Mouse (Mus musculus): ENCODE results near the gene Prss32. TPM values are rescaled to one million over a fixed set of nuclear protein-coding genes. Genes with fewer than 3 reads are reported as not detected.

The Prss32 gene
- polyA plus RNA-seq, 1 experiment: 0.14 TPM

DNA sequence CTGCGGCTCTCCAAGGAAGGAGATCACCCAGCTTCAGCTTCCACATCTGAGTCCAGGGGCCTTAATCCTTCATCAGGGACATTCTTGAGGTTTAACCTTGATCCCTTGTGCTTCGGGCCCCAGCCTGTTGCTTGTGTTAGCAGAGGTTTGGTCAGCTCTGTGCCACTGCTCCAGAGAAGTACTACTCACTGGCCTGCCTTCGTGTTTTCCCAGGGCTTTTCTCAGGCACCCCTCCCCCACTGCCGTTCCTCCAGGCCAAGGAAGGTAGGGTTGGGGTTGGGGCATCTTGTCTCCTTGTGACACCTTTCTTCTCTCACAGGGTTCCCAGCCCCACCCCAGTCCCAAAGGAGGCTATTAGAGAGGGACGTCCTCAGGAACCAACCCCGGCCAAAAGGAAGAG is 21.6 kb upstream of the Prss32 start:
- TF ChIP-seq CTCF (IDR thresholded peaks at IDR 0.05; ENCODE audit: extremely low read depth, insufficient read depth, insufficient read length, insufficient replicate concordance): no peak
- TF ChIP-seq POLR2A (IDR thresholded peaks at IDR 0.05; ENCODE audit: low read depth, low read length): no peak
- WGBS: 91% methylated on average over 6 of the region's 6 CpGs
- Histone ChIP-seq H3K4me3 (ENCODE audit: extremely low read depth, insufficient read depth, insufficient read length) (no peak overlapping the region), H3K27ac (ENCODE audit: insufficient read depth, low read length) (no peak overlapping the region), H3K27me3 (ENCODE audit: control insufficient read depth, insufficient read depth, low read length) (no peaks in the 10 kb centered on the region), H3K4me1 (ENCODE audit: control insufficient read depth, insufficient read depth, insufficient read length) (no peaks in the 10 kb centered on the region), H3K36me3 (ENCODE audit: control insufficient read depth, insufficient read depth, low read length) (peaks cover 73% of the 10 kb centered on the region)
- no peak for DNase-seq (ENCODE audit: low read depth in 1 of 2, low spot score in 2 of 2)

DNA sequence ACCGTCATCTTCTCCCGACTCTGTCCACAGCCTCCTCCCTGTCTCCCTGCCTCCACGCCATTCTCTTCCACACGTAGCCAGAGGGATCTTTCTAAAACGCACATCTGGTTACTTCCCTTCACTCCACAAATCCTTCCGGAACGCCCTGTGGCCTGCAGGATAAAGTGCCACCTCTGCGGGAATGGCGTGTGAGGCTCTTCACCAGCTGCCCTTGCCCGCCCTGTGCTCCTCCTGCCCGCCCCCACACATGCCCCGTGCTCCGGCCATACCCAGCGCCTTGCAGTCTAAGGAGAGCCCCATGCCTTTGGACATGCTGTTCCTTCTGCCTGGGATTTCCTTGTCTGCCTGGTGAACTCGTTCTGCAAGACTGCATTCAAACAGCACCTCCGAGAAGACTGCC is 20.6 kb upstream of the Prss32 start:
- no peaks in the 10 kb centered on the region; the same call in 1 of the 2 replicates for H3K4me1 ChIP-seq (ENCODE audit: control insufficient read depth, insufficient read depth, insufficient read length)
- no peak overlapping the region for H3K4me3 ChIP-seq (ENCODE audit: extremely low read depth, insufficient read depth, insufficient read length)
- no peak for TF ChIP-seq CTCF (IDR thresholded peaks at IDR 0.05; ENCODE audit: extremely low read depth, insufficient read depth, insufficient read length, insufficient replicate concordance)
- TF ChIP-seq POLR2A (IDR thresholded peaks at IDR 0.05; ENCODE audit: low read depth, low read length): no peak

DNA sequence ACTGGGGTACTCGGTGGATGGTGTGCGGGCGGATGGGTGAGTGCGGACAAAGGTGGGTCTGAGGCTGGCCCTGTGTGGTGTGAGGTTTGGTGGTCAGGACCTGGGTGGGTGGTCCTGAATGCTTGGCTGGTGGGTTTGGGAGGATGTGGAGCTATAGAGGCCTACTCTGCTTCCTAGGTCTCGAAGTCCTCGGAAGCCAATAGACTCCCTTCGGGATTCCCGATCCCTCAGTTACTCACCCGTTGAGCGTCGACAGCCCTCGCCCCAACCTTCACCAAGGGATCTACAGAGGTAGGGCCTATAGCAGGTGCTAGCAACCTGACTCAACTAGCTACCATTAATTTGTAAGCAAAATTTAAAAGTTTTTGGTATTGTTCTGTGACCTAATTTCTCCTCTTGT is 20.0 kb upstream of the Prss32 start:
- H3K4me1 ChIP-seq (ENCODE audit: control insufficient read depth, insufficient read depth, insufficient read length): no peaks in the 10 kb centered on the region; the same call in 1 of the 2 replicates
- H3K27me3 ChIP-seq (ENCODE audit: control insufficient read depth, insufficient read depth, low read length): no peaks in the 10 kb centered on the region
- peaks cover 59% of the 10 kb centered on the region for H3K36me3 ChIP-seq (ENCODE audit: control insufficient read depth, insufficient read depth, low read length)
- WGBS: 97% methylated on average over 12 of the region's 12 CpGs
- no peak overlapping the region for H3K4me3 ChIP-seq (ENCODE audit: extremely low read depth, insufficient read depth, insufficient read length)
- H3K27ac ChIP-seq (ENCODE audit: insufficient read depth, low read length): no peak overlapping the region
- TF ChIP-seq CTCF (IDR thresholded peaks at IDR 0.05; ENCODE audit: extremely low read depth, insufficient read depth, insufficient read length, insufficient replicate concordance) (no peak), POLR2A (IDR thresholded peaks at IDR 0.05; ENCODE audit: low read depth, low read length) (no peak)
- DNase-seq (ENCODE audit: low read depth in 1 of 2, low spot score in 2 of 2): no peak

More for the DNA sequence above, 20.6 kb upstream of the Prss32 start:
- no peak for DNase-seq (ENCODE audit: low read depth in 1 of 2, low spot score in 2 of 2)
- 90% methylated on average over 16 of the region's 16 CpGs for WGBS
- Histone ChIP-seq H3K36me3 (ENCODE audit: control insufficient read depth, insufficient read depth, low read length) (peaks cover 65% of the 10 kb centered on the region), H3K27me3 (ENCODE audit: control insufficient read depth, insufficient read depth, low read length) (no peaks in the 10 kb centered on the region), H3K27ac (ENCODE audit: insufficient read depth, low read length) (no peak overlapping the region)

DNA sequence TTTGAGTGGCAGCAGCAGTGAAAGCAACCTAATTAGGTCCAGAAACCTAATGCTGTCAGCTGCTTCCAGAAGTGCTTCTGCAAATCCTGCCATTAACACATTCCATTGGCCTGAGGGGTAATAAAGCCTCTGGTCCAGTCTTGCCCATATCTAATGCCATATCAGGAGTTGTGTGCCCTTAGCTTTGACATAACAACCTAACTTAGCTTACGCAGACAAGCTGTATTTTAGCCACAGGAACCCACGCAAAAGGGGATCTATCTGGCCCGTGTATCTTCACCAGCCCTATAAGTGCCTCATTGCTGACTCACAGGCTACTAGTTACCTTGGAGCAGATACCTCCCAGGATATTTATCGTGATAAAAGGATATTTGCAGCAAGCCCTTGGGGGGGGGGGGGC is 18.1 kb upstream of the Prss32 start:
- Histone ChIP-seq H3K27me3 (ENCODE audit: control insufficient read depth, insufficient read depth, low read length) (no peaks in the 10 kb centered on the region), H3K4me1 (ENCODE audit: control insufficient read depth, insufficient read depth, insufficient read length) (no peaks in the 10 kb centered on the region; the same call in 1 of the 2 replicates), H3K27ac (ENCODE audit: insufficient read depth, low read length) (no peak overlapping the region), H3K4me3 (ENCODE audit: extremely low read depth, insufficient read depth, insufficient read length) (no peak overlapping the region), H3K36me3 (ENCODE audit: control insufficient read depth, insufficient read depth, low read length) (peaks cover 41% of the 10 kb centered on the region)
- TF ChIP-seq CTCF (IDR thresholded peaks at IDR 0.05; ENCODE audit: extremely low read depth, insufficient read depth, insufficient read length, insufficient replicate concordance) (no peak), POLR2A (IDR thresholded peaks at IDR 0.05; ENCODE audit: low read depth, low read length) (no peak)
- no peak for DNase-seq (ENCODE audit: low read depth in 1 of 2, low spot score in 2 of 2)
- 83% methylated on average over 4 of the region's 4 CpGs for WGBS

DNA sequence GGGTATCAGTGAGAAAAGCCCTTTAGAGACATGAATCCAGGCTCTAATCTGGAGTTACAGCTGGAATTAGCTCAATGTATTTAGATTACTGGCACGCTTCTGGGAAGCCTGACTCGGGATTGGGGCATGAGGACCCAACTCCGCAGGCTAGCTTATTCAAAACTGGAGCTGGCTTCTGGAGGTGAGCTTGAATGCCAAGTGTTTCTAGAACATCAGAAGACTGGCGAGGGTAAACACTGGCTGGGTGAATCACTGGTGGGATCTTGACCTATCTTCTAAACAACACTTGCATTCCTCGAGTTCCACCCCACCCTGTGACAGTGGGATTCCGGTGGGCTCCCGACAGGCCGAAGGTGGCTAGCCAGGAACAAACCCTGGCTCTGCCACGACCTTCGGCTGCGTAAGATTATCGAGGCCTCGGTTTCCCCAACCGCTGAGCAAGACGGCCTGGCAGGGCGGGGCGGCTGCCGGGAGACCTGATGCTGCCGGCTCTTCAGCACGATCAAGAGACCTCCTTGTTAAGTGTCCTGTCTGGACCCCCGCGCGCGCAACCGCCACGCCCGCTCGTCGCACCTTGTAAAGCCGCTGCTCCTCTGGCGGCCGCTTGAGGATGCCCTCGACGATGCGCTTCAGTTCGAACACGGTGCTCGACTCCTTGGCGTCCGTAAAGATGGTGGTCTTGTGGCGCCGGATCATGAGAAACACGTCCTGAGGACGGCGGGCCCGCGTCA is 15.2 kb upstream of the Prss32 start:
- Histone ChIP-seq H3K27me3 (ENCODE audit: control insufficient read depth, insufficient read depth, low read length) (no peaks in the 10 kb centered on the region), H3K4me3 (ENCODE audit: extremely low read depth, insufficient read depth, insufficient read length) (peak overlapping the region; percentile 73), H3K4me1 (ENCODE audit: control insufficient read depth, insufficient read depth, insufficient read length) (no peaks in the 10 kb centered on the region; the same call in 1 of the 2 replicates), H3K36me3 (ENCODE audit: control insufficient read depth, insufficient read depth, low read length) (peaks cover 22% of the 10 kb centered on the region), H3K27ac (ENCODE audit: insufficient read depth, low read length) (0 out of 2 replicates have a peak overlapping the region, but pooled peaks have one; percentile 38)
- no peak for TF ChIP-seq POLR2A (IDR thresholded peaks at IDR 0.05; ENCODE audit: low read depth, low read length)
- TF ChIP-seq CTCF (IDR thresholded peaks at IDR 0.05; ENCODE audit: extremely low read depth, insufficient read depth, insufficient read length, insufficient replicate concordance): no peak
- WGBS: 3% methylated on average over 47 of the region's 47 CpGs
- DNase-seq (ENCODE audit: low read depth in 1 of 2, low spot score in 2 of 2): peak in 1 of 2 experiments; percentile 38

DNA sequence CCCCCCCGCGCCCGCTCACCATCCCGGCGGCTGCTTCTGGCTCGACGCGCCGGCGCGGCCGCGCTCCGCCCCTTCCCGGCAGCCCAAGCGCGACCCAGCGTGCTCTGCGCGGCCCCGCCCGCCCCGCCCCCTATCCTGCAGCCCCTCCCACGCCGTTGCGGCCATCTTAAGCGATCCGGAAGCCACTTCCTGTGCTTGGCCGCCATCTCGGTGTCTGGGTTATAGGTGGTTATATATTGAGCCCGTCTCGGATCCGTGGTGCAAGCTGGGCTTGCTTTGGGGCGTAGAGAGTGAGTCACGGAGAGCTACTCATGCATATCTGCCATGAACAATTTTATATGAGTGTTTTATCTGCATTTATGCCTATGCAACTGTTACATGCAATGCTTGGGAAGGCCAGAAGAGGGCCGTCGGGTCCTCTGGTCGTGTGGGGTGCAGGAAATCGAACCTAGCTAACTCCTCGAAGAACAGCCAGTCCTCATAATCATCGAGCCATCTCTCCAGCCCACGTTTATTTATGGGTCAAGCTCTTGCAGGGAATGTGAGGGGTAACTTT is 14.5 kb upstream of the Prss32 start, which contains the start of gene Elob:
Gene Elob, minus strand, starts transcription at position 73 of the 556 bp plus-strand sequence.
- no peaks in the 10 kb centered on the region for H3K27me3 ChIP-seq (ENCODE audit: control insufficient read depth, insufficient read depth, low read length)
- peaks cover 16% of the 10 kb centered on the region for H3K36me3 ChIP-seq (ENCODE audit: control insufficient read depth, insufficient read depth, low read length)
- peak within 1 kb of the TSS; percentile 73 for H3K4me3 ChIP-seq (ENCODE audit: extremely low read depth, insufficient read depth, insufficient read length)
- peak; percentile 21; the same call in 1 of the 2 replicates for TF ChIP-seq CTCF (IDR thresholded peaks at IDR 0.05; ENCODE audit: extremely low read depth, insufficient read depth, insufficient read length, insufficient replicate concordance)
- TF ChIP-seq POLR2A (IDR thresholded peaks at IDR 0.05; ENCODE audit: low read depth, low read length): peak; percentile 11; the same call in 1 of the 2 replicates
- DNase-seq (ENCODE audit: low read depth in 1 of 2, low spot score in 2 of 2): peak; percentile 79 to 83
- H3K27ac ChIP-seq (ENCODE audit: insufficient read depth, low read length): peak within 1 kb of the TSS; percentile 95
- H3K4me1 ChIP-seq (ENCODE audit: control insufficient read depth, insufficient read depth, insufficient read length): no peaks in the 10 kb centered on the region; the same call in 1 of the 2 replicates
- WGBS: 2% methylated on average over 31 of the region's 42 CpGs
